Mouse (Mus musculus) hindbrain, embryonic 15.5 days (tissue): ENCODE results near the gene Olfr62. TPM values are rescaled to one million over a fixed set of nuclear protein-coding genes. Genes with fewer than 3 reads are reported as not detected.

Source experiments
- ATAC-seq: fragments of 200-750 bp; cut with Nextera tagmentation; 2 replicates; pipeline ENCODE4 v1.8.0; 2017; ENCODE audit warnings: low read depth, moderate number of reproducible peaks, moderate TSS enrichment; ENCODE audit not compliant: low FRiP score
- H3K27ac ChIP-seq: fragments of 300-500 bp; sonication (generic); replicated peaks from 2 replicates; pipeline ENCODE4 v1.5.1; 2015; ENCODE audit warnings: mild to moderate bottlenecking, inconsistent platforms
- H3K27me3 ChIP-seq: fragments of 300-500 bp; sonication (generic); 2 replicates; pipeline ENCODE4 v1.6.1; 2015; ENCODE audit warnings: control low read depth, inconsistent platforms
- H3K36me3 ChIP-seq: fragments of 300-500 bp; sonication (generic); 2 replicates; pipeline ENCODE4 v1.6.1; 2015; ENCODE audit warnings: control low read depth, inconsistent platforms
- H3K4me1 ChIP-seq: fragments of 300-500 bp; sonication (generic); replicated peaks from 2 replicates; pipeline ENCODE4 v1.6.1; 2015; ENCODE audit warnings: control low read depth, inconsistent platforms
- H3K4me2 ChIP-seq: fragments of 300-500 bp; sonication (generic); 2 replicates; pipeline ENCODE4 v1.6.1; 2015; ENCODE audit warnings: moderate library complexity, mild to moderate bottlenecking, inconsistent platforms
- H3K4me3 ChIP-seq: fragments of 300-500 bp; sonication (generic); 2 replicates; pipeline ENCODE4 v1.5.1; 2015; ENCODE audit warnings: mild to moderate bottlenecking, inconsistent platforms
- H3K9ac ChIP-seq: fragments of 300-500 bp; sonication (generic); 2 replicates; pipeline ENCODE4 v1.6.1; 2015; ENCODE audit warnings: inconsistent platforms
- H3K9me3 ChIP-seq: fragments of 300-500 bp; sonication (generic); 2 replicates; pipeline ENCODE4 v1.6.1; 2016; ENCODE audit warnings: control low read depth, inconsistent platforms
- WGBS: fragments of 180-500 bp; shearing (Covaris S2); methylation state at CpG from one replicate; pipeline ENCODE4 v1.1.7; 2015; 5-methylcytosine and 5-hydroxymethylcytosine counted together
- polyA plus RNA-seq: library from polyadenylated mRNA; unstranded; fragments of >200 nt; fragmentation: Nextera tagmentation; extraction: Ambion mirVana; gene quantifications from 2 replicates; pipeline ENCODE4 v1.2.1, GENCODE M21; 2015

The Olfr62 gene
- polyA plus RNA-seq, 1 experiment from 2014 or later: not detected

GRCm38 (mm10) chr4:118692412-118692973, 33.7 kb downstream of the Olfr62 start, which contains the start of gene Olfr1342:
TSS of gene Olfr1342 (minus strand) at chr4:118692756.
- Histone ChIP-seq H3K4me3 (no peak within 1 kb of the TSS), H3K9ac (no peak within 1 kb of the TSS), H3K27ac (no peak within 1 kb of the TSS), H3K9me3 (no peaks in the 10 kb centered on the region), H3K4me1 (0 out of 2 replicates have a peak, but pooled peaks cover 2% of the 10 kb centered on the region), H3K36me3 (no peaks in the 10 kb centered on the region), H3K27me3 (no peaks in the 10 kb centered on the region), H3K4me2 (no peak within 1 kb of the TSS)
- ATAC-seq: no peak
- 59% methylated on average over 12 of the region's 12 CpGs for WGBS

- Histone ChIP-seq H3K9ac (no peak overlapping the region), H3K27me3 (no peaks in the 10 kb centered on the region)
These were observed 35.1 kb downstream of the Olfr62 start for GRCm38 (mm10) chr4:118693812-118694211.

GRCm38 (mm10) chr4:118703223-118703622, 44.5 kb downstream of the Olfr62 start, which contains the start of gene Olfr1341:
TSS of gene Olfr1341 (plus strand) at chr4:118703523.
- H3K4me2 ChIP-seq: no peak within 1 kb of the TSS
- H3K9me3 ChIP-seq: no peaks in the 10 kb centered on the region
- H3K4me3 ChIP-seq: no peak within 1 kb of the TSS
- WGBS: 81% methylated on average over 3 of the region's 3 CpGs
- no peak within 1 kb of the TSS for H3K27ac ChIP-seq
- ATAC-seq: no peak
- no peaks in the 10 kb centered on the region for H3K36me3 ChIP-seq
- H3K27me3 ChIP-seq: no peaks in the 10 kb centered on the region
- no peak within 1 kb of the TSS for H3K9ac ChIP-seq
- H3K4me1 ChIP-seq: no peaks in the 10 kb centered on the region

More at GRCm38 (mm10) chr4:118693812-118694211, 35.1 kb downstream of the Olfr62 start:
- H3K4me1 ChIP-seq: 0 out of 2 replicates have a peak, but pooled peaks cover 2% of the 10 kb centered on the region
- WGBS: 24% methylated on average over 2 of the region's 2 CpGs
- H3K27ac ChIP-seq: no peak overlapping the region
- no peaks in the 10 kb centered on the region for H3K36me3 ChIP-seq
- no peaks in the 10 kb centered on the region for H3K9me3 ChIP-seq
- no peak overlapping the region for H3K4me3 ChIP-seq
- no peak overlapping the region for H3K4me2 ChIP-seq
- ATAC-seq: no peak; the same call in 1 of the 2 replicates

GRCm38 (mm10) chr4:118708086-118708485, 49.3 kb downstream of the Olfr62 start:
- 91% methylated on average over 5 of the region's 5 CpGs for WGBS
- ATAC-seq: no peak
- Histone ChIP-seq H3K9me3 (no peaks in the 10 kb centered on the region), H3K36me3 (no peaks in the 10 kb centered on the region), H3K4me1 (no peaks in the 10 kb centered on the region), H3K27ac (no peak overlapping the region), H3K27me3 (no peaks in the 10 kb centered on the region), H3K9ac (no peak overlapping the region), H3K4me2 (no peak overlapping the region), H3K4me3 (no peak overlapping the region)

- 19% methylated on average over 1 of the region's 1 CpGs for WGBS
- Histone ChIP-seq H3K9me3 (no peaks in the 10 kb centered on the region), H3K4me2 (no peak overlapping the region), H3K9ac (no peak overlapping the region), H3K4me3 (no peak overlapping the region), H3K36me3 (no peaks in the 10 kb centered on the region), H3K27me3 (no peaks in the 10 kb centered on the region), H3K4me1 (no peaks in the 10 kb centered on the region), H3K27ac (no peak overlapping the region)
- no peak for ATAC-seq
These were observed 52.9 kb downstream of the Olfr62 start for GRCm38 (mm10) chr4:118711656-118712055.

Other genes starting within 250 kb of the Olfr62 start
- 8.7 and 9.0 TPM in 2 replicates for gene Szt2, start 249.7 kb upstream of the Olfr62 start, polyA plus RNA-seq
- gene Med8, start 249.6 kb upstream of the Olfr62 start, polyA plus RNA-seq: 95.1 and 105 TPM in 2 replicates
- 35.2 TPM in 2 replicates for gene Elovl1, start 230.9 kb upstream of the Olfr62 start, polyA plus RNA-seq
- 42.2 and 62.1 TPM in 2 replicates for gene Cdc20, start 221.6 kb upstream of the Olfr62 start, polyA plus RNA-seq
- 0.14 and 0.27 TPM in 2 replicates for gene Mpl, start 201.4 kb upstream of the Olfr62 start, polyA plus RNA-seq
- gene Tie1, start 168.9 kb upstream of the Olfr62 start, polyA plus RNA-seq: 15.8 and 18.2 TPM in 2 replicates
- not detected in 2 replicates for gene 2610528J11Rik, start 132.0 kb upstream of the Olfr62 start, polyA plus RNA-seq
- 0.18 and 0.22 TPM in 2 replicates for gene Tmem125, start 114.9 kb upstream of the Olfr62 start, polyA plus RNA-seq
- 1.5 and 2.0 TPM in 2 replicates for gene Cfap57, start 38.2 kb upstream of the Olfr62 start, polyA plus RNA-seq
- gene Ebna1bp2, start 38.2 kb upstream of the Olfr62 start, polyA plus RNA-seq: 87.3 and 96.5 TPM in 2 replicates
- gene Olfr1342, start 33.8 kb downstream of the Olfr62 start, polyA plus RNA-seq: 0.05 TPM in 1 of 2 replicates, not detected in the other
- gene Olfr1341, start 44.6 kb downstream of the Olfr62 start, polyA plus RNA-seq: not detected in 2 replicates
- gene Olfr1340, start 61.2 kb downstream of the Olfr62 start, polyA plus RNA-seq: not detected in 2 replicates
- gene Olfr1339, start 73.2 kb downstream of the Olfr62 start, polyA plus RNA-seq: not detected in 2 replicates
- gene Olfr1338, start 99.8 kb downstream of the Olfr62 start, polyA plus RNA-seq: not detected in 2 replicates
- gene Olfr1337, start 123.6 kb downstream of the Olfr62 start, polyA plus RNA-seq: not detected in 2 replicates
- not detected in 2 replicates for gene Olfr1335, start 151.0 kb downstream of the Olfr62 start, polyA plus RNA-seq
- not detected in 2 replicates for gene Olfr1333, start 177.3 kb downstream of the Olfr62 start, polyA plus RNA-seq
- not detected in 2 replicates for gene Olfr1331, start 205.7 kb downstream of the Olfr62 start, polyA plus RNA-seq
- gene Olfr1330, start 229.6 kb downstream of the Olfr62 start, polyA plus RNA-seq: not detected in 2 replicates